Mouse (Mus musculus): Measurements from ENCODE around the gene Tac4. TPM values are rescaled to one million over a fixed set of nuclear protein-coding genes. Genes with fewer than 3 reads are reported as not detected.

Gene Tac4
- polyA plus RNA-seq, 1 experiment from 2014 or later: not detected

Other genes starting within 250 kb of the Tac4 start
- gene Pdk2, start 220.2 kb upstream of the Tac4 start, polyA plus RNA-seq (2015; fragmentation: Nextera tagmentation; extraction: Ambion mirVana): 5.8 and 8.6 TPM in 2 replicates
- gene Itga3, start 184.7 kb upstream of the Tac4 start, polyA plus RNA-seq (2015; fragmentation: Nextera tagmentation; extraction: Ambion mirVana): 1.8 and 1.9 TPM in 2 replicates
- gene Dlx3, start 141.4 kb upstream of the Tac4 start, polyA plus RNA-seq (2015; fragmentation: Nextera tagmentation; extraction: Ambion mirVana): 0.03 TPM in 2 replicates
- gene Dlx4, start 115.3 kb upstream of the Tac4 start, polyA plus RNA-seq (2015; fragmentation: Nextera tagmentation; extraction: Ambion mirVana): 0.09 TPM in 1 of 2 replicates, not detected in the other
- 33.4 and 39.7 TPM in 2 replicates for gene Kat7, start 48.7 kb downstream of the Tac4 start, polyA plus RNA-seq (2015; fragmentation: Nextera tagmentation; extraction: Ambion mirVana)
- gene Fam117a, start 75.5 kb downstream of the Tac4 start, polyA plus RNA-seq (2015; fragmentation: Nextera tagmentation; extraction: Ambion mirVana): 58.0 and 64.5 TPM in 2 replicates
- 54.7 and 58.1 TPM in 2 replicates for gene Slc35b1, start 123.2 kb downstream of the Tac4 start, polyA plus RNA-seq (2015; fragmentation: Nextera tagmentation; extraction: Ambion mirVana)
- 81.9 and 93.0 TPM in 2 replicates for gene Spop, start 152.6 kb downstream of the Tac4 start, polyA plus RNA-seq (2015; fragmentation: Nextera tagmentation; extraction: Ambion mirVana)